Mouse (Mus musculus): Measurements from ENCODE around the gene Serpina3b.

- TF ChIP-seq CTCF (IDR thresholded peaks at IDR 0.05; ENCODE audit: control insufficient read depth, insufficient read depth, insufficient read length) = no peak
- no peak for TF ChIP-seq CEBPB (IDR thresholded peaks at IDR 0.05; ENCODE audit: low read depth)
- TF ChIP-seq MAX (IDR thresholded peaks at IDR 0.05) = no peak
- no peak for TF ChIP-seq MYOG (IDR thresholded peaks at IDR 0.05; ENCODE audit: control insufficient read depth, extremely low read depth, insufficient read length)
- no peak for TF ChIP-seq USF1 (IDR thresholded peaks at IDR 0.05; ENCODE audit: low read depth)
- no peak for TF ChIP-seq MYOD1 (IDR thresholded peaks at IDR 0.05; ENCODE audit: control insufficient read depth, insufficient read length, low read depth)
- no peak for TF ChIP-seq FOSL1 (IDR thresholded peaks at IDR 0.05; ENCODE audit: insufficient read depth, low read length, poor library complexity, severe bottlenecking)
These were observed 14.6 kb downstream of the Serpina3b start for GRCm38 (mm10) chr12:104142427-104142826.
